Mouse (Mus musculus) heart, adult 18-20 months (tissue): ENCODE results near the gene H2afv. TPM values are rescaled to one million over a fixed set of nuclear protein-coding genes. Genes with fewer than 3 reads are reported as not detected.
A peak's percentile ranks its signal among the peaks of the same experiment; 100 is the strongest.

ENCODE experiments used
- DNase-seq, 2 experiments: peaks; one replicate each; pipeline ENCODE4 v3.0.0; 2021 to 2022; ENCODE audit warnings: mixed read lengths in 1 of 2
- long read RNA-seq, 2 experiments: library from polyadenylated mRNA; stranded (forward); transcript quantifications; one replicate each; pipeline ENCODE4 v2.0.0; 2021
- total RNA-seq, 2 experiments: library from RNA; stranded (reverse); gene quantifications; 2 replicates each; pipeline ENCODE4 v1.2.3; 2021

The H2afv gene
- total RNA-seq: 10 to 100 TPM; 71.4 to 86.8 TPM
- long read RNA-seq, experiment 1, transcript H2afv-202 (5 exons, 1,633 nt): major isoform, 160 of 192 reads
- long read RNA-seq, experiment 1, transcript H2afv-201 (4 exons, 519 nt): minor isoform, 24 of 192 reads
- long read RNA-seq, experiment 1, partial matches to known transcripts: 3 of 192 reads
- long read RNA-seq, experiment 1, other reads (novel, unspliced or antisense): 5 of 192 reads
- long read RNA-seq, experiment 2, transcript H2afv-202 (5 exons, 1,633 nt): major isoform, 107 of 125 reads
- long read RNA-seq, experiment 2, transcript H2afv-201 (4 exons, 519 nt): minor isoform, 13 of 125 reads
- long read RNA-seq, experiment 2, partial matches to known transcripts: 1 of 125 reads
- long read RNA-seq, experiment 2, other reads (novel, unspliced or antisense): 4 of 125 reads

- peak; percentile 99 to 100 for DNase-seq
Measured at GRCm38 (mm10) chr11:6444077-6444853, at the start of gene H2afv. Gene H2afv (minus strand): TSS chr11:6444443.

DNA sequence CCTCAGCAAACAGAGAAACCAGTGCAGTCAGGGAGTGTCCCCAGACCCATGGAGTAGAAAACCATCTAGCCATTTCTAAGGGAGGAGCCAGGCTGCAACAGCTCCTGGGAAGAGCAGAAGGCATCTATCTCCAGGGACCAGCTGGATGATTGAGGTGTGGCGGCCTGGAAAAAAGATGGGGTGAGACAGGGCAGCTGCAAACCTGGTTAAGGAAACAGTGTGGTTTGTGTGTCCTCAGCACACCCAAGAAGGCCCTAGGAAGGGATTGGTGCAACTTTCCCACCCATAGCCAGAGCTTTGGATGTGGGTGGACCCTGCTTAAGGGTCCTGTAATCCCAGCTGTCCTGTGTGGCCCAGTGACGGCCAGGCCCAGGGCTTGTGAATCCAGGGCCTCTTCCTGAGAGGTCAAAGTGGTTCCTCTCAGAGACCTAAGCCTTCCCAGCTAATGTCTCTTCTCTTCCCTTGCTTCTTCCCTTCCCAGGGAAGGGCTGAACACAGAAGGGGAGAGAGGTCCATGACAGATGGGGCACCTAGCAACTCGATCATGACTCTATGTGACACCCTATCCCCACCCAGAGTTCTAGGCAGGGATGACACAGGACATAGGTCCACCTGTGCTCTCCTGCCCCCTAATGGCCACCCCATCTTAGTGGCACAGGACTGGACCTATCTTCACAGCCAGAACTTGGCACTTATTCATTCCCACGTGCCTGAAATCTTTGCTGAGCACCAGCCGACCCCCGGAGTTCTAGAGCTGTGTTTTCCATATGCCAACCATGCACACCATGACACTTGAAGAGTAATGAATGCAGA is 45.7 kb upstream of the H2afv start:
- DNase-seq: peak; percentile 33 to 34

GRCm38 (mm10) chr11:6489257-6489656 is 45.0 kb upstream of the H2afv start:
- no peak for DNase-seq

DNA sequence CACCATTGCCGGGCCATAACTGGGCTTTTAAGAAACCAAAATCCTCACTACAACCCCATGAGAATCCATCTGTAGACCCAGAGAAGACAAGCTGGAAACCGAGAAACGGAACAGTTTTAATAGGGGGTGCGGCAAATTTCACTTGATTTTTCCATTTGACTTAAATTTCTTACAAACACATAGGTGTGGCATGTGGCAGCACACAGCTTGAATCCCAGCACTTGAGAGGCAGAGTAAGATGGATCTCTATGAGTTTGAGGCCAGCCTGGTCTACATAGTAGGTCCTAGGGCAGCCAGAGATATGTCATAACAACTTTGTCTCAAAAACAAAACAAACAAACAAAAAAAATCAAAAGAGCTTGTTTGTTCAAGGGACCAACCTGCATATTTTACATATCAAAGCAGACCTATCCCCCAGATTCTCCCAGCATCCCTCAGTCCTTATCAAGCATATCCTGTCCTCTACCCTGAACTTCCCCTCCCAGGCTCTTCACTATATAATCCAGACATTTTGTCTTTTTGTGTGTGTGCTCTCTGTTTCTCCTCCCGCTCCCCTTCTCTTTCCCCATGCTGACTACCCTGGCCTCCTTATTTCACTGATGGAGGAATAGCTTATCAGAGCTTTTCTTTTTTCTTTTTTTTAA is 43.9 kb upstream of the H2afv start:
- DNase-seq: no peak

- no peak for DNase-seq
Measured at GRCm38 (mm10) chr11:6487496-6487895, 43.3 kb upstream of the H2afv start.

GRCm38 (mm10) chr11:6486916-6487315 is 42.7 kb upstream of the H2afv start:
- no peak for DNase-seq

- peak; percentile 14 to 40 for DNase-seq
Measured at GRCm38 (mm10) chr11:6484244-6484959, 40.2 kb upstream of the H2afv start.

DNA sequence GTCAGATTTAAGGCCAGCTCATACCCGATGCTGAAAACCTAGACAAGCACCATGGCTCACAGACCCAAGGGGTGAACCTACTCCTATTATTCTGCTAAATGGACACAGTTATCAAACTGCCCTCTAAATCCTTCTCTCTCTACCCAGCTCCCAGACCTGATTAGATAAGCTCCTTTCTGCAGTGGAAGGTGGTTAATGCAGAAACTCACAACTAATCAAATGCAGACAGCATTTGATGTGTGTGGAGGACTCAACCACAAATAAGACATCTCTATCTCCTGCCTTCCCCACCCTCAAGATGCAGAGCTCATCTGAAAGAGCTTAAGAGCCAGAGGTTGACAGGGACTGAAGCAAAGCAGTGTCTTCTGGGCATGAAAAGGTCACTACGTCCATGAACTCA is 38.9 kb upstream of the H2afv start:
- no peak for DNase-seq

DNA sequence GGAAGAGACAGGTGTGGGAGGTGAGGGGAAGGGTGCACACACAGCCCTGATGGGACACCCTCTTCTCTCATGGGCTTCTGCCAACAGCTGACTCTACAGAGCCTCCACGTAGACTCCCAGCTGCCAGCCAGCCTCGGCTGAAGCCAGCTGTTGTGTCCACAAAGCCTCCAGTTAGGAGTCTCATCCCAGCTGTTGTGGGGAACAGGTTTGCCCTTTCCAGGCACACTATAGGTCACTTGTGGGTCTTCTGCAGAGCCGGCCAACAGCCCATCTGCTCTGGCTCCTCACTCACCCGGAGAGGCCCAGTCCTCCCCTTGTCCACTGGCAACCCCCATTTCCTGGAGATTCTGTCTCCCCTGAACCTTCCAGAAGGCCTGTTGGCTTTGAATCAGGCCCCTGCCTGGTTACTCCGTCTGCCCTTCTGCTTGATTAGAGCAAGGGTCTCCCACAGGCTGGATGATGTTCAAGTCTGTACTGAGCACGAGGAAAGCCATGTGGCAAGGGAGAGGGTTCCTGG is 37.5 kb upstream of the H2afv start:
- DNase-seq: no peak

DNA sequence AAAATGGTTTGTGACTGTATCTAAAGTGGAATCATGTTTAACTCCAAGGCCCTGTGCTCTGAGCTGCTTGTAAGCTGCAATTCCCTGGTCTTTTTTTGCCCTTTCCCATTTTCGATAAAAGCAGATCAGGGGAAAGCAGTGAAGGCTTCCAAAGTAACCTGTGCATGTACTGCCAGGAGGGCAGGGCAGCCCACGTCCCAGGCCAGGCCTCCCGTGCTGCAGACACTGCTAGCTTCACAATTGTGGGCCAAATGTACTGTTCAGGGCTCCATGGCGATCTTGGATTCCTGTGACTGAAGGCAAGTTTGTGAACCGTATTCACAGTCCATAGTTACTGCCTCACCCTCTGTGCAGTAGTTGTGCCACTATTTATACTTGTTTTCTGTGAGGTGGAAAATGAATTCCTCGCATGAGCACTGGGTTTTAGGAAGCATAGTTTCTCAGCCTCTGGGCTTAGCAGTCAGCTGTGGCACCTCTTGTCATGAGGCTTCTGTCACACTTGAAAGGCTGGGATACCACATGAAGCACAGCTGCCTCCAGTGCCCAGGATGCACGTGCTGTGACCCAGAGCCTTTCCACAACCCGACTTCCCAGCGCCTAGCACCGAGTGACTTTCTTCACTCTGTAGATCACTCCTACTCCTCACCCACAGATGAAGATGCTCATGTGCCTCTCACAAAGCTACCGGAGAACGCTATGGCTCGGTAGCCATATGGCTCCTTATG is 36.6 kb upstream of the H2afv start:
- no peak for DNase-seq

GRCm38 (mm10) chr11:6480191-6480590 is 35.9 kb upstream of the H2afv start:
- DNase-seq: no peak

DNA sequence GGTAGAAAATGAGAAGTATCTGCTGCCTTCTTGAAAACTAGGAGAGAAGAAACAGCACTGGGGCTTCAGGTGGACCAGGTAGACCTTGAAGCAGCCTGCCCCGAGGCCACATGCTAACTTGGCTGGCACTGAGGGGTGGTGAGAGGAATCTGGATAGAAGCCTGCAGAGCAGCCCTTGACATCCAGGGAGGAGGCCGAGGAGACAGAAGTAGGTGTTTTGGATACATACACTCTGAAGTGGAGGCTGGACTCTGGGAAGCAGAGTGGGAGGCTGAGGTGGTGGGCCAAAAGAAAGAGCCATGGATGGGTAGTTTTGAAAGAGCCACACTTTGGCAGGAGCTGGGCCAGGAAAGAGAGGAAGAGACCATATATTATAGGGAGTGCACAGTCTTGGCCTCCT is 35.0 kb upstream of the H2afv start:
- DNase-seq: no peak

DNA sequence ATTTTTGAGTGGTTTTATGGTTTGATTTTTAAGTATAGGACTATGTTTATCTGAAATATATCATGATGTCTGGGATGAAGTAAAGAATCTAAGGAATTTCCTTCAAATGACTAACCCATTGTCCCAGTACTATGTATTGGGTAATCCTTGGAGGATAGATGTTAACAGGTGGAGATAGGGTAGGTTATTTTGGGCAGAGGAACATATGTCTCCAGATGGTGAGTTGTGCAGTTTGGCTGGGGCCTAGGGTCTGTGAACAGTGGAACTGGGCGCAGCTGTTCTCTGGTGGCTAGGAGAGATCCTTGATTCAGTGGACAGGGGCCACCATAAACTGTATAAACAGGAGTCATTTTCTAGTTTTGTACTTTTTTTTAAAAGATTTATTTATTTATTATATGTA is 33.1 kb upstream of the H2afv start:
- DNase-seq: no peak

- DNase-seq: no peak
Measured at GRCm38 (mm10) chr11:6476876-6477275, 32.6 kb upstream of the H2afv start.

DNA sequence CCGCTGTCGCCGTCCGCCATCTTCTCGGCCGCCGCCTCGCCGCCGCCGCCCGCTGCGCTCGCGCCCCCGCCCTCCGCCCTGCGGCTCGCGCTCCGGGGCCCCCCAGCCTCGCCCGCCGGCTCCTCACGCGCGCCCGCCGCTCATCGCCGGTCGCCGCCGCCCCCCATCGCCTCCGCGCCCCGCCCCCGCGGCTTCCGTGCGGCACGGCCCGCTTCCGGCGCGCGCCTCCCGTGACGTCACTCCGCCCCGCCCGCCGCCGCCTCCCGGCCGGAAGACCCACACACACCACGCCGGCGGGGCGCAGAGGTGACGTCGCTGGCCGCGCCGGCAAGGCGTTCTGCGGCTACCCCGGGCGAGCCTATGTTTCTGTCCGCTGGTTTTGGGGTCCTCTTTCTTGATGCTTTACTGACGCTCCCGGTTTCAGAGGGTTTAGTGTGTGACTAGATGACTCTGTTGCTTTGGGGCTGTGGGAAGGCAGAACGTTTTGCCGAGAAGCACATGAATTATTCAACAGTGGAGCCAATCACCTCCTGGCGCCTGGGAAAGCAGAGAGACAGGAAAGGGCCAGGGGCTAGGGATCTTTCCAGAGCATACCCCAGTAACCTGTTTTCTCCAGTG is 31.7 kb upstream of the H2afv start, which contains the start of gene Purb:
Purb (minus strand) TSS at position 51 of the 618 bp plus-strand sequence.
- DNase-seq: peak; percentile 91 to 94

DNA sequence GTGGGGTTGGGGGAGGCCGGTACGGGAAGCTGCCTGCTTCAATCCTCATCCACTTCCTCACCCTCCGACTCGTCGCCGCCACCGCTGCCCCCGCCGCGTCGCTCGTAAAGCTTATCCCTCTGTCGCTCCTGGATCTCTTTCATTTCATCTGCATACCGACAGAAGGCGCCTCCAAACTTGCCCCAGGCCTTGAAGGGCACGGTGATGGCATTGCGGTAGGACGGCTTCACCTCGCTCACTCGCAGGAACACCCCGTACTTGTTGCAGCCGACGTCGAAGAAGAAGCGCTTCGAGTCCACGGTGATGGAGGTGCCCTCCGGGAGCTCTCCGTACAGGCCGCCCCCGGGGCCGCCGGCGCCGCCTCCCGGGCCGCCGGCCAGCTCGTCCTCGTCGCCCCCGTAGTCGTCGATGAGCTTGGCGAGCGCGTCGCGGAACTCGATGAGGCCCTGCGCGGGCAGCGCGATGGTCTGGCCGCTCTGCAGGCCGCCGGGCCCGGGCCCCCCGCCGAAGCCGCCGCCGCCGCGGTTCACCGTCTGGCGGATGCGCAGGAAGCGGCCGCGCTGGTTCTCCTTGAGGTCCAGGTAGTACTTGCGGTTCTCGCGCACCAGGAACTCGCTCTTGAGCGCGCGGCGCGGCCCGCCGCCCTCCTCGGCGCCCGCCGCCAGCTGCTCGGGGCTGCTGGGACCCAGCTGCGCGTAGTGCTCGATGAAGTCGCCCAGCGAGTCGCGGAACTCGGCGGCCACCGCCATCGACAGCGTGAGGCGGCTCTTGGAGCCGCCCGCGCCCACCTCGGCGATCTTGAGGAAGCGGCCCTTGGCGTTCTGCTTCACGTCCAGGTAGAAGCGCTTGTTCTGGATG is 30.9 kb upstream of the H2afv start:
- DNase-seq: peak; percentile 56 to 68

DNA sequence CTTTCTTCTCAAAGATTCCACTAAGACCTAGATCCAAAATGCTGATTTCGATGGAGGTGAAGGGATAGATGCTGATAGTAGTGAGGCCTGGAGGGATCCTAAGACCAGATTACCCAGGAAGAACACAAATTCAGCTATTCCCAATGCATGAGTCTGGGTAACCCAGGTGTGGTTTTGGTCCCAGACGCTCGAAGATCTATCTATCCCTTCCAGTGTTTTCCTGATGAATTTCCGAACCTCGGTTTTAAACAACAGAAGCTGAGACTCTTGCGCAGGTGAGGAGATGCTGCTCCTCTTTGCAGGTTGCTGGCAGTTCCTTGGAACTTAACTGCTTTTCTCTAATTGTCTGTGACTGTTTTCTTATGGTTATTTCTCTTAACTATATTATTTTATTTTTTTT is 30.1 kb upstream of the H2afv start:
- DNase-seq: no peak

DNA sequence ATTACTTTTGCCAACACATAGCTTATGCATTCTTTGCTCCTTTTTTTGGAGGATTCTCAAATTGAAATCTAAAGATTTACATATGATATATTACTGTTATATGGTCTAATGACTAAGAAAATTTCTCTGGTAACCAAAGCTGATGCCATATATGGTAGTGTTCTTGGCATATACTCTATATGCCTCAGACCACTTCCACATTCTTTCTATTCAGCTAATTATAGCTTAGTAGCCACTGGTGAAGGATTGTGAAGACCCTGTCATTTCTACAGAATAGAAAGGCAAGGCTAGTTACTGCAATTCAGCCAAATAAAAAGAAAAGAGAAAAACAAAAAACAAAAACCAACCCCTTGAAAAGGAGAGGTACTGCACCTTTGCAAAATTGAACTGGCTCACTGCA is 27.8 kb upstream of the H2afv start:
- no peak for DNase-seq

DNA sequence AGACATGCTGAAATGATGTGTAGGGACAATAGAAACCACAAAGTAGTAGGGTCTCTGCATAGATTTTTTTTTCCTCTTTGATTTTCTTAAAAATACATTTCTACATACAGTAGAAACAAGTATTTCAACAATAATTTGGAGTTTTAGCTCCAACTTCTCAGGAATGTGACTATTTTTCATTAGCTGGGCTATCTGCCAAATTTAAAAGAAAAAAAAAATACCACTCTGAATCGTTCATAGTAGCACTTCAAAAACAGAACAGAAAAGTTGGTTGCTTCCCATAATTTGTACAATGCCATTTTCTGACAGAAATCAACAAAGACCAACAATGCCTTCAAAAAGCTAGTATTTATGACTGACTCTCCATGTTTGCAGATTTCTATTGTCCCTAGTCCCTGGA is 27.2 kb upstream of the H2afv start:
- no peak for DNase-seq
